Comparison of ENCODE assay signal across 21 mouse cellular contexts in the genomic region with DNA sequence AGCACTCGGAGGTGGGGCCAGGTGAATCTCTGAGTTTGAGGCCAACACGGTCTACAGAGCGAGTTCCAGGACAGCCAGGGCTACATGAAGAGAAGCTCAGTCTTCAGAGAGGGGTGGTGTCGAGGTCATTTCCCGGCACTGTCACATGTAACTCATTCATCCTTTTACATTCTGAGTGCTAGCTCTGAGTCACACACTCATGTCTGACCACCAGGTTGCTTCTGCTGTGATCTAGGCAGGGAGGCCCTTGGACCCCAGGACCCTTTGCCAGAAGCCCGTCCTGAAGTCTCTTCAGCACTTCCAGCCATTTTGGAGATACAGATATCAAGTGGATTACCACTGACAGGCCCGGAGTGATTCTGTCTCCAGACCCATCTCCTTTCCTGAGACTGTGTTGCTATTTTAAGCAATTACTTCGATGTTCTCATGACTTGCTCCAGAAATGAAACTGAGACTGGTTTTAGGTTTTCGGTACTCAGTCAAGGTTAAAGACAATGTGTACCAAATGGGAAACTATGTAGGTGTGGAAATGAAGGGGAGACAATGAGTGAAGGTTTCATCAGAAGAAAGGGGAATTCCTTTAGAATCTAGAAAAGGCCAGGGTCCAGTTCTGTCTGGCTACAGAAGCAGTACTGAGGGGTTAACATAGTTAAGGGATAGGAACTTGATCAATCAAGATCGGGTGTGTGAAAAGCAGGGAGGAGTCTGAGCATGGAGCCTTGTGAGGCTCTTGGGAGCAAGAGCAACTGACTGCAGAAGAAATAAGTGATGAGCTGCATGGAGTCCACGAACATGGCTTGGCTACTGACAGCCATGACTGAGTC. TPM values are rescaled to one million over a fixed set of nuclear protein-coding genes. Genes with fewer than 3 reads are reported as not detected.
DNase-seq lines count a peak whose midpoint lies in the region; ATAC-seq and TF ChIP-seq lines count a peak whose summit lies in the region.
"Had no signal": no experiment of that assay in that cellular context is flagged by ENCODE, and none has a peak within 500 bp of the region (broad histone marks: within the 10 kb centered on the region; RNA-seq: fewer than 3 reads in every experiment).

No protein-coding gene starts in this region.

- H3K4me3 ChIP-seq in liver, adult 2 months (ENCODE audit: insufficient read depth, low read depth, low read length) = no peak overlapping the region
- H3K4me3 ChIP-seq in liver, embryonic 12.5 days = no peak overlapping the region
- H3K4me3 ChIP-seq in forebrain, embryonic 14.5 days (ENCODE audit: low read depth, low read length) = no peak overlapping the region
- H3K4me3 ChIP-seq: limb, embryonic 13.5 days had no signal

- TF ChIP-seq CTCF in liver, adult 2 months (IDR thresholded peaks at IDR 0.05; ENCODE audit: low read depth, low read length) = no peak

- H3K27me3 ChIP-seq in liver, adult 2 months (ENCODE audit: control insufficient read depth, insufficient read depth, low read length) = no peaks in the 10 kb centered on the region
- H3K27me3 ChIP-seq in liver, embryonic 12.5 days (replicated peaks) = no peaks in the 10 kb centered on the region
- H3K27me3 ChIP-seq in forebrain, embryonic 14.5 days (replicated peaks; ENCODE audit: control insufficient read depth, insufficient read depth, low read length) = no peaks in the 10 kb centered on the region
- H3K27me3 ChIP-seq: limb, embryonic 13.5 days; Patski had no signal

- peaks cover 30% of the 10 kb centered on the region for H3K36me3 ChIP-seq in liver, adult 2 months (ENCODE audit: control insufficient read depth, insufficient read depth, low read length)
- peaks cover 32% of the 10 kb centered on the region for H3K36me3 ChIP-seq in liver, embryonic 12.5 days
- no peaks in the 10 kb centered on the region for H3K36me3 ChIP-seq in forebrain, embryonic 14.5 days (ENCODE audit: control insufficient read depth, insufficient read depth, low read length)

- ATAC-seq in liver, embryonic 12.5 days = no peak
- ATAC-seq in forebrain, embryonic 14.5 days = no peak
- ATAC-seq: forebrain, embryonic 16.5 days; Patski had no signal

- intact Hi-C loops in gastrocnemius, postnatal 36 days (cut with DNase I) = no loop called here

- WGBS in liver, adult 2 months = 62% methylated on average over 11 of the region's 11 CpGs
- 70% methylated on average over 11 of the region's 11 CpGs for WGBS in liver, embryonic 12.5 days (ENCODE audit: insufficient replicate concordance)
- WGBS in forebrain, embryonic 14.5 days = 94% methylated on average over 11 of the region's 11 CpGs

- peaks cover 16% of the 10 kb centered on the region for H3K79me2 ChIP-seq in liver, adult 2 months (ENCODE audit: control insufficient read depth, insufficient read depth, low read length)

- no peaks in the 10 kb centered on the region for H3K9me3 ChIP-seq in liver, embryonic 12.5 days (replicated peaks)
- no peaks in the 10 kb centered on the region for H3K9me3 ChIP-seq in forebrain, embryonic 14.5 days (replicated peaks; ENCODE audit: control insufficient read depth, low read length)
- H3K9me3 ChIP-seq: limb, embryonic 13.5 days had no signal

- peaks cover 41% of the 10 kb centered on the region for H3K4me1 ChIP-seq in liver, adult 2 months (ENCODE audit: control insufficient read depth, insufficient read depth, low read length)
- H3K4me1 ChIP-seq in liver, embryonic 12.5 days = peaks cover 40% of the 10 kb centered on the region
- 0 out of 2 replicates have a peak, but pooled peaks cover 2% of the 10 kb centered on the region for H3K4me1 ChIP-seq in forebrain, embryonic 14.5 days (ENCODE audit: control insufficient read depth, insufficient read depth, low read length)

- no peak for TF ChIP-seq POLR2A in liver, adult 2 months (IDR thresholded peaks at IDR 0.05; ENCODE audit: extremely low read depth, insufficient read depth, low read length)

- H3K4me2 ChIP-seq in liver, embryonic 12.5 days = no peak overlapping the region
- H3K4me2 ChIP-seq in forebrain, embryonic 14.5 days (ENCODE audit: low read length) = no peak overlapping the region
- H3K4me2 ChIP-seq: hindbrain, embryonic 14.5 days; limb, embryonic 13.5 days; lung, embryonic 14.5 days had no signal

- H3K9ac ChIP-seq in liver, adult 2 months (ENCODE audit: low read depth, low read length) = no peak overlapping the region
- no peak overlapping the region for H3K9ac ChIP-seq in liver, embryonic 12.5 days
- H3K9ac ChIP-seq in forebrain, embryonic 14.5 days (ENCODE audit: low read length) = no peak overlapping the region
- H3K9ac ChIP-seq: hindbrain, embryonic 14.5 days; limb, embryonic 13.5 days; lung, embryonic 14.5 days had no signal

- H3K27ac ChIP-seq in liver, adult 2 months (replicated peaks; ENCODE audit: insufficient read depth, low read depth, low read length) = peak overlapping the region; percentile 37
- no peak overlapping the region for H3K27ac ChIP-seq in liver, embryonic 12.5 days
- no peak overlapping the region for H3K27ac ChIP-seq in forebrain, embryonic 14.5 days (ENCODE audit: low read depth, low read length)
- H3K27ac ChIP-seq: hindbrain, embryonic 14.5 days; limb, embryonic 13.5 days had no signal

- peak; percentile 40 for DNase-seq in gastrocnemius, adult 18-20 months (ENCODE audit: low spot score)
- DNase-seq in gastrocnemius, postnatal 36 days = no peak
- peak; percentile 21 for DNase-seq in liver, adult 2 months (ENCODE audit: extremely low read depth, low read depth, low spot score)
- DNase-seq in CD4-positive, CD25-positive, alpha-beta regulatory T cell, adult 2 months (ENCODE audit: low read depth, low spot score) = peak; percentile 50
- DNase-seq in induced T-regulatory cell, adult 2 months (ENCODE audit: low read depth) = peak; percentile 81
- DNase-seq in layer of hippocampus, adult 18-20 months (ENCODE audit: low spot score in 2 of 2) = no peak
- no peak for DNase-seq in forebrain, embryonic 14.5 days (ENCODE audit: low spot score)
- DNase-seq: cerebellum, adult 9-11 months; embryo, embryonic 11 days; gastrocnemius, postnatal 10 days; lung, embryonic 14.5 days; right cerebral cortex, adult 18-20 months had no signal

RNA-seq across cellular contexts. Expression of a gene that starts 11.0 kb away (rescaled TPM):
- total RNA-seq in gastrocnemius, adult 18-20 months (2021) = 10 to 100 TPM; 36.3 to 46.3 TPM
- total RNA-seq in gastrocnemius, postnatal 36 days (2021) = 10 to 100 TPM; 34.9 to 42.3 TPM
- total RNA-seq in liver, adult 2 months (2014; rRNA removed) = 95.0 and 98.7 TPM in 2 replicates
- polyA plus RNA-seq in liver, adult 2 months (2012; rRNA removed) = 43.5 and 45.7 TPM in 2 replicates
- 17.1 and 19.0 TPM in 2 replicates for polyA plus RNA-seq in liver, embryonic 12.5 days (2016; fragmentation: Nextera tagmentation; extraction: Ambion mirVana)
- 10 to 100 TPM; 41.1 to 41.5 TPM for total RNA-seq in layer of hippocampus, adult 18-20 months (2021)
- polyA plus RNA-seq in forebrain, embryonic 14.5 days (2014; fragmentation: Nextera tagmentation; extraction: Ambion mirVana) = 18.3 and 18.7 TPM in 2 replicates

RNA-seq across cellular contexts. Expression of a gene that starts 26.5 kb away (rescaled TPM):
- not detected for total RNA-seq in gastrocnemius, adult 18-20 months (2021)
- not detected for total RNA-seq in gastrocnemius, postnatal 36 days (2021)
- 0.13 and 0.74 TPM in 2 replicates for total RNA-seq in liver, adult 2 months (2014; rRNA removed)
- polyA plus RNA-seq in liver, adult 2 months (2012; rRNA removed) = 0.07 TPM in 1 of 2 replicates, not detected in the other
- polyA plus RNA-seq in liver, embryonic 12.5 days (2016; fragmentation: Nextera tagmentation; extraction: Ambion mirVana) = not detected in 2 replicates
- not detected for total RNA-seq in layer of hippocampus, adult 18-20 months (2021)
- polyA plus RNA-seq in forebrain, embryonic 14.5 days (2014; fragmentation: Nextera tagmentation; extraction: Ambion mirVana) = not detected in 2 replicates
- total RNA-seq: gastrocnemius, postnatal 10 days; monocyte, adult 5-6 weeks had no signal
- polyA plus RNA-seq: brain, embryonic 14.5 days; forebrain, embryonic 16.5 days; heart, embryonic 14.5 days; hindbrain, embryonic 14.5 days; kidney, embryonic 14.5 days; limb, embryonic 13.5 days; lung, embryonic 14.5 days had no signal

Comparison
In these comparisons a context has a peak if more than half of its experiments do, and no peak if none do; other contexts are left out.
1. DNase-seq: peak in gastrocnemius, adult 18-20 months (single experiment), liver, adult 2 months (single experiment), CD4-positive, CD25-positive, alpha-beta regulatory T cell, adult 2 months (single experiment) and induced T-regulatory cell, adult 2 months (single experiment); none in gastrocnemius, postnatal 36 days (0 of 2), layer of hippocampus, adult 18-20 months (0 of 2) and forebrain, embryonic 14.5 days (single experiment).